Mouse (Mus musculus) erythroblast, embryonic 14.5 days (primary cell): ENCODE measurements at regions not wholly inside any gene's neighbourhood (a gene's known extent, or its start where the extent isn't known, plus 50 kb on each side); places are given as distances from the start of the nearest gene placed in this dataset.

Source experiments
- GATA1 ChIP-seq: IDR thresholded peaks from 2 replicates; pipeline ENCODE4 v1.6.1; 2012; ENCODE audit warnings: low read length, inconsistent platforms, mixed read lengths
- TAL1 ChIP-seq: IDR thresholded peaks from 3 replicates; pipeline ENCODE4 v1.6.1; 2012; ENCODE audit warnings: low read length, inconsistent platforms, mixed read lengths

DNA sequence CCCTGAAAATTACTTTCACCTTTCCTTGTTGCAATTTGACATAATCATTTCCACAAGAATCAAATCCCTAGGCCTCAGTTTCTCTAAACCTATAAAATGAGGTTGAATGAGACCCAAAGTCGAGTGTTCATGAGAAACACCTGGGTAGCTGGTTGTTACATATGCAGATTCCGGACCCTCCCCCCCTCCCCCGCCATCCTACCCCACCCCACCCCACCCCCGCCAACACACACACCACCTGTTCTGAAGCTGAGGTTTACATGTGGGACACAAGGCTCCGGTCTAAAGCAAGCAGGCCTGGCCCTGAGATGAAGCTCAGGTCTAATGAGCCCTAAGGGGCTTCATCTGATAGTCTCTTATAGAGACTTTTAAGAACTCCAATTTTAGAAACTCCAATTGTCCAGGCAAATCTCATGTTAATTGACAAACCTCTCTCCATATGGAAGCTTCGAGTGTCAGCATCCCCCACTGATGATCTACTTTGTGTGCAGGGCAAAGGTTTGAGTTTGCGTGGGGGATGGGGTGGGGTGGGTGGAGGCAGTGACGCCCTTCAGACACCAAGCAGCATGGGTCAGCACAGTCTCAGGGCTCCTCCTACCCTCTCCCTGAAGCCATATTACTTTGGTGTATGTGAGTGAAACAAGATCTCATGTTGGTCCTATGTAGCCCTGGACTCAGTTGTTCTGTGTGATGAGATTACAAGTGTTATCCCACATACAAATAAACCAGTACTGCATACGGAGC is 88.7 kb upstream of the Cdkn3 start:
- TF ChIP-seq TAL1: no peak
- no peak for TF ChIP-seq GATA1
